Mouse (Mus musculus): ENCODE results near the gene Ppp1r14c.

GRCm38 (mm10) chr10:3408036-3408661, 42.3 kb downstream of the Ppp1r14c start:
- no peak for TF ChIP-seq POLR2A (IDR thresholded peaks at IDR 0.05; ENCODE audit: insufficient read length, low read depth)
- TF ChIP-seq REST (IDR thresholded peaks at IDR 0.05; ENCODE audit: insufficient read depth, insufficient read length), result no peak
- TF ChIP-seq E2F4 (IDR thresholded peaks at IDR 0.05; ENCODE audit: insufficient read depth), result no peak
- no peak for TF ChIP-seq CEBPB (IDR thresholded peaks at IDR 0.05; ENCODE audit: insufficient read depth, poor library complexity, severe bottlenecking)
- no peak for TF ChIP-seq POLR2AphosphoS2 (IDR thresholded peaks at IDR 0.05; ENCODE audit: insufficient read length, low read depth)

All from myocyte (in vitro differentiated cells).